Mouse (Mus musculus) forebrain, embryonic 11.5 days (tissue): ENCODE data around the gene Gstm6. TPM values are rescaled to one million over a fixed set of nuclear protein-coding genes. Genes with fewer than 3 reads are reported as not detected.
"Not testable (repeated sequence)": the region's sequence is repeated elsewhere in the genome, so short reads cannot be mapped to it uniquely, and the experiment has no call there.

Experiments
- ATAC-seq: fragments of 200-750 bp; cut with Nextera tagmentation; replicated peaks from 2 replicates; pipeline ENCODE4 v1.8.0; 2017; ENCODE audit warnings: moderate TSS enrichment; ENCODE audit not compliant: low FRiP score
- DNase-seq: peaks from one replicate; pipeline ENCODE4 v3.0.0-alpha.2; 2017; ENCODE audit warnings: low spot score
- H3K27ac ChIP-seq: fragments of 300-500 bp; sonication (generic); 2 replicates; pipeline ENCODE4 v1.5.1; 2014; ENCODE audit warnings: low read depth, low read length
- H3K27me3 ChIP-seq: fragments of 300-500 bp; sonication (generic); 2 replicates; pipeline ENCODE4 v1.6.1; 2014; ENCODE audit warnings: mild to moderate bottlenecking, low read length, mixed read lengths; ENCODE audit not compliant: control insufficient read depth, insufficient read depth
- H3K36me3 ChIP-seq: fragments of 300-500 bp; sonication (generic); 2 replicates; pipeline ENCODE4 v1.6.1; 2014; ENCODE audit warnings: mild to moderate bottlenecking, low read length, moderate library complexity, mixed read lengths; ENCODE audit not compliant: control insufficient read depth, insufficient read depth
- H3K4me1 ChIP-seq: fragments of 300-500 bp; sonication (generic); replicated peaks from 2 replicates; pipeline ENCODE4 v1.6.1; 2014; ENCODE audit warnings: low read length, mixed read lengths; ENCODE audit not compliant: control insufficient read depth, insufficient read depth
- H3K4me2 ChIP-seq: fragments of 300-500 bp; sonication (generic); 2 replicates; pipeline ENCODE4 v1.6.1; 2014; ENCODE audit warnings: low read depth, mild to moderate bottlenecking, low read length, moderate library complexity, mixed read lengths; ENCODE audit not compliant: severe bottlenecking
- H3K4me3 ChIP-seq: fragments of 300-500 bp; sonication (generic); 2 replicates; pipeline ENCODE4 v1.5.1; 2014; ENCODE audit warnings: low read depth, low read length
- H3K9ac ChIP-seq: fragments of 300-500 bp; sonication (generic); 2 replicates; pipeline ENCODE4 v1.6.1; 2014; ENCODE audit warnings: low read length
- H3K9me3 ChIP-seq: fragments of 300-500 bp; sonication (generic); 2 replicates; pipeline ENCODE4 v1.6.1; 2016; ENCODE audit warnings: low read length, mixed read lengths; ENCODE audit not compliant: control insufficient read depth
- WGBS: fragments of 180-500 bp; shearing (Covaris S2); extraction: QIAGEN DNeasy Blood & Tissue Kit; methylation state at CpG from one replicate; pipeline ENCODE4 v1.1.7; 2014; 5-methylcytosine and 5-hydroxymethylcytosine counted together
- polyA plus RNA-seq: library from polyadenylated mRNA; unstranded; fragments of >200 nt; fragmentation: Nextera tagmentation; extraction: Ambion mirVana; gene quantifications from 2 replicates; pipeline ENCODE4 v1.2.1, GENCODE M21; 2014

Gene Gstm6
- polyA plus RNA-seq, 1 experiment from 2014 or later = 9.1 TPM

GRCm38 (mm10) chr3:107972070-107972469 lies 28.5 kb upstream of the Gstm6 start:
- Histone ChIP-seq H3K27me3 (no peaks in the 10 kb centered on the region), H3K4me2 (no peak overlapping the region), H3K36me3 (no peaks in the 10 kb centered on the region), H3K4me3 (no peak overlapping the region), H3K9ac (no peak overlapping the region), H3K4me1 (no peaks in the 10 kb centered on the region), H3K9me3 (no peaks in the 10 kb centered on the region), H3K27ac (no peak overlapping the region)
- 96% methylated on average over 3 of the region's 3 CpGs for WGBS
- DNase-seq (no peak), ATAC-seq (no peak)

GRCm38 (mm10) chr3:107971101-107971500 lies 27.6 kb upstream of the Gstm6 start:
- H3K9ac ChIP-seq, H3K27ac ChIP-seq, H3K27me3 ChIP-seq, H3K9me3 ChIP-seq, H3K4me2 ChIP-seq, H3K36me3 ChIP-seq, H3K4me3 ChIP-seq, H3K4me1 ChIP-seq, DNase-seq, ATAC-seq: not testable (repeated sequence)
- 44% methylated on average over 3 of the region's 3 CpGs for WGBS

GRCm38 (mm10) chr3:107968724-107969395 lies 25.3 kb upstream of the Gstm6 start, which contains the start of gene Gstm3:
TSS of gene Gstm3 (minus strand) at chr3:107969283.
- 70% methylated on average over 13 of the region's 13 CpGs for WGBS
- H3K4me1 ChIP-seq = no peaks in the 10 kb centered on the region

GRCm38 (mm10) chr3:107966631-107967030 lies 23.1 kb upstream of the Gstm6 start:
- H3K4me2 ChIP-seq = no peak overlapping the region
- H3K9me3 ChIP-seq = no peaks in the 10 kb centered on the region
- DNase-seq (no peak), ATAC-seq (no peak)
- no peaks in the 10 kb centered on the region for H3K4me1 ChIP-seq
- no peak overlapping the region for H3K9ac ChIP-seq
- no peak overlapping the region for H3K27ac ChIP-seq
- H3K4me3 ChIP-seq = no peak overlapping the region
- H3K36me3 ChIP-seq = no peaks in the 10 kb centered on the region
- H3K27me3 ChIP-seq = no peaks in the 10 kb centered on the region
- 97% methylated on average over 5 of the region's 5 CpGs for WGBS

More at GRCm38 (mm10) chr3:107968724-107969395, 25.3 kb upstream of the Gstm6 start, which contains the start of gene Gstm3:
- no peaks in the 10 kb centered on the region for H3K36me3 ChIP-seq
- no peaks in the 10 kb centered on the region for H3K9me3 ChIP-seq
- no peak within 1 kb of the TSS for H3K4me3 ChIP-seq
- DNase-seq (no peak), ATAC-seq (0 out of 2 replicates have a peak, but pooled peaks have one; percentile 30)
- no peak within 1 kb of the TSS for H3K9ac ChIP-seq
- no peak within 1 kb of the TSS for H3K4me2 ChIP-seq
- no peaks in the 10 kb centered on the region for H3K27me3 ChIP-seq
- H3K27ac ChIP-seq = no peak within 1 kb of the TSS

GRCm38 (mm10) chr3:107965592-107965991 lies 22.0 kb upstream of the Gstm6 start:
- no peak overlapping the region for H3K27ac ChIP-seq
- WGBS = 83% methylated on average over 1 of the region's 1 CpGs
- no peak for ATAC-seq
- H3K4me3 ChIP-seq = no peak overlapping the region
- no peaks in the 10 kb centered on the region for H3K36me3 ChIP-seq
- no peak overlapping the region for H3K9ac ChIP-seq
- no peak for DNase-seq
- H3K4me1 ChIP-seq = no peaks in the 10 kb centered on the region
- no peaks in the 10 kb centered on the region for H3K27me3 ChIP-seq
- H3K9me3 ChIP-seq = no peaks in the 10 kb centered on the region
- no peak overlapping the region for H3K4me2 ChIP-seq

GRCm38 (mm10) chr3:107964656-107965308 lies 21.2 kb upstream of the Gstm6 start:
- no peaks in the 10 kb centered on the region for H3K36me3 ChIP-seq
- no peaks in the 10 kb centered on the region for H3K4me1 ChIP-seq
- 65% methylated on average over 5 of the region's 5 CpGs for WGBS
- H3K9ac ChIP-seq = no peak overlapping the region
- no peaks in the 10 kb centered on the region for H3K9me3 ChIP-seq
- no peak overlapping the region for H3K4me3 ChIP-seq
- ATAC-seq (no peak), DNase-seq (no peak)
- H3K4me2 ChIP-seq = no peak overlapping the region
- no peaks in the 10 kb centered on the region for H3K27me3 ChIP-seq
- H3K27ac ChIP-seq = no peak overlapping the region

- Histone ChIP-seq H3K9me3 (no peaks in the 10 kb centered on the region), H3K36me3 (no peaks in the 10 kb centered on the region), H3K27me3 (no peaks in the 10 kb centered on the region), H3K4me3 (no peak overlapping the region), H3K4me1 (no peaks in the 10 kb centered on the region), H3K4me2 (no peak overlapping the region), H3K27ac (no peak overlapping the region), H3K9ac (no peak overlapping the region)
- DNase-seq (no peak), ATAC-seq (no peak)
- WGBS = 74% methylated on average over 4 of the region's 4 CpGs
Measured at GRCm38 (mm10) chr3:107964026-107964425, 20.5 kb upstream of the Gstm6 start.

- H3K9me3 ChIP-seq, H3K36me3 ChIP-seq, H3K9ac ChIP-seq, H3K4me2 ChIP-seq, H3K4me3 ChIP-seq, H3K4me1 ChIP-seq, DNase-seq, H3K27me3 ChIP-seq, ATAC-seq, H3K27ac ChIP-seq: not testable (repeated sequence)
- 92% methylated on average over 8 of the region's 9 CpGs for WGBS
Measured at GRCm38 (mm10) chr3:107955260-107955659, 11.7 kb upstream of the Gstm6 start.

GRCm38 (mm10) chr3:107953906-107954305 lies 10.4 kb upstream of the Gstm6 start:
- H3K27me3 ChIP-seq = no peaks in the 10 kb centered on the region
- no peaks in the 10 kb centered on the region for H3K9me3 ChIP-seq
- DNase-seq (no peak), ATAC-seq (no peak)
- no peaks in the 10 kb centered on the region for H3K4me1 ChIP-seq
- H3K4me2 ChIP-seq = no peak overlapping the region
- H3K36me3 ChIP-seq = no peaks in the 10 kb centered on the region
- H3K9ac ChIP-seq = no peak overlapping the region
- no peak overlapping the region for H3K27ac ChIP-seq
- WGBS = 85% methylated on average over 5 of the region's 5 CpGs
- no peak overlapping the region for H3K4me3 ChIP-seq
